Mouse (Mus musculus) stomach, embryonic 16.5 days (tissue): Measurements from ENCODE around the gene Shisa7. TPM values are rescaled to one million over a fixed set of nuclear protein-coding genes. Genes with fewer than 3 reads are reported as not detected.
"Not testable (repeated sequence)": the region's sequence is repeated elsewhere in the genome, so short reads cannot be mapped to it uniquely, and the experiment has no call there.

Source experiments
- ATAC-seq: fragments of 200-750 bp; cut with Nextera tagmentation; 2 replicates; pipeline ENCODE4 v1.8.0; 2017; ENCODE audit warnings: moderate number of reproducible peaks, moderate TSS enrichment; ENCODE audit not compliant: insufficient read depth, low FRiP score
- H3K27ac ChIP-seq: fragments of 300-500 bp; sonication (generic); 2 replicates; pipeline ENCODE4 v1.5.1; 2014; ENCODE audit warnings: low read length
- H3K27me3 ChIP-seq: fragments of 300-500 bp; sonication (generic); 2 replicates; pipeline ENCODE4 v1.6.1; 2014; ENCODE audit warnings: low read length, control low read depth, mixed read lengths; ENCODE audit not compliant: control insufficient read depth, insufficient read depth
- H3K36me3 ChIP-seq: fragments of 300-500 bp; sonication (generic); 2 replicates; pipeline ENCODE4 v1.6.1; 2014; ENCODE audit warnings: low read length; ENCODE audit not compliant: control insufficient read depth, insufficient read depth
- H3K4me1 ChIP-seq: fragments of 300-500 bp; sonication (generic); 2 replicates; pipeline ENCODE4 v1.6.1; 2014; ENCODE audit warnings: low read length, control low read depth, mixed read lengths; ENCODE audit not compliant: control insufficient read depth, insufficient read depth
- H3K4me2 ChIP-seq: fragments of 300-500 bp; sonication (generic); 2 replicates; pipeline ENCODE4 v1.6.1; 2014; ENCODE audit warnings: low read depth, low read length, mixed read lengths
- H3K4me3 ChIP-seq: fragments of 300-500 bp; sonication (generic); replicated peaks from 2 replicates; pipeline ENCODE4 v1.5.1; 2014; ENCODE audit warnings: mild to moderate bottlenecking, low read length
- H3K9ac ChIP-seq: fragments of 300-500 bp; sonication (generic); 2 replicates; pipeline ENCODE4 v1.6.1; 2014; ENCODE audit warnings: low read length
- H3K9me3 ChIP-seq: fragments of 300-500 bp; sonication (generic); replicated peaks from 2 replicates; pipeline ENCODE4 v1.6.1; 2016; ENCODE audit warnings: low read length, control low read depth; ENCODE audit not compliant: control insufficient read depth
- WGBS: fragments of 180-500 bp; shearing (Covaris S2); extraction: QIAGEN DNeasy Blood & Tissue Kit; methylation state at CpG from one replicate; pipeline ENCODE4 v1.1.7; 2014; 5-methylcytosine and 5-hydroxymethylcytosine counted together
- polyA plus RNA-seq: library from polyadenylated mRNA; unstranded; fragments of >200 nt; fragmentation: Nextera tagmentation; extraction: Ambion mirVana; gene quantifications from 2 replicates; pipeline ENCODE4 v1.2.1, GENCODE M21; 2015

Shisa7 gene
- polyA plus RNA-seq, 1 experiment from 2014 or later, result 0.49 TPM

DNA sequence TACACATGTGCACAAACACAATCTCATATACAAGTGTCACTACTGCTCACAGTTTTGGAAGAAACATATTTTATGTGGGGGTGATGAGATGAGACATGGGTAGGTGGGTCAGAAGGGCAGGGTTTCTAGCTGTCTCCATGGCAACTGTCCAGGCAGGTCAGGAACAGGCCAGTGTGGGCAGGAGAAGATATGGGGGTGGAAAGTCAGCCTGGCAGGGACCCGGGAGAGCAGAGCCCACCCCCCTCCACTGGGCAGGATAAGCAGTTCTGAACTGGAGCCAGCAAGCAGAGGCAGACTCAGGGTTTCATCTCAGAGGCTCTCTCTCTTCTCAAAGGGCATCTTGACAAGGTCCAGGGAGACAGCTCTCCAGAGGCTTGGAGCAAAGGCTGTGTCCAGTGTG lies 6.9 kb downstream of the Shisa7 start:
- H3K9me3 ChIP-seq, result no peaks in the 10 kb centered on the region
- WGBS, result 10% methylated on average over 1 of the region's 1 CpGs
- no peak for ATAC-seq
- H3K4me3 ChIP-seq, result no peak overlapping the region
- H3K27ac ChIP-seq, result no peak overlapping the region
- H3K9ac ChIP-seq, result no peak overlapping the region
- H3K4me1 ChIP-seq, result peaks cover 9% of the 10 kb centered on the region
- no peak overlapping the region for H3K4me2 ChIP-seq
- H3K36me3 ChIP-seq, result no peaks in the 10 kb centered on the region
- H3K27me3 ChIP-seq, result peaks cover 41% of the 10 kb centered on the region

DNA sequence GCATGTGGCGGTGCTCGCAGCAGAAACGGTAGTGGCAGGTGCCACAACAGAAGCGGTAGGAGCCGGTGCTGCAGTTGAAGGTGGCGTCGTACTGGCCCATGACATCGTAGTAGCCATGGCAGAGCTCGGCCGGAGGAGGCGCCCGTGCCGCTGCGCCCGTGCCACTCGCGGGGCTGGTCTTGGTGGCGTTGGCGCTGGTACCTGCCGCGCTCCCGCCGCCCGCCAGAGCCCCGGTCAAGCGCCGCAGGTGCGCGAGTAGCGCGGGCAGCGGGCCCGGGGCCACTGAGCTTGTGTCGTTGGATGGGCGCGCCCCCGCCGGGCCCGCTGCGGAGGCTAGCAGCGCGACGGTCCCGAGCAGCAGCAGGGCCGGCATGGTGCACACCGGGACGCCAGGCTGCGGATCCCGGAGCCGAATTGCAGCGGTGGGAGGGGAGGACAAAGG lies 8.1 kb downstream of the Shisa7 start:
- Histone ChIP-seq H3K9ac (peak overlapping the region; percentile 66), H3K4me2 (peak overlapping the region; percentile 86), H3K27me3 (peaks cover 33% of the 10 kb centered on the region), H3K4me1 (peaks cover 8% of the 10 kb centered on the region), H3K27ac (no peak overlapping the region), H3K36me3 (no peaks in the 10 kb centered on the region), H3K4me3 (peak overlapping the region; percentile 45), H3K9me3 (no peaks in the 10 kb centered on the region)
- peak; percentile 88; the same call in 1 of the 2 replicates for ATAC-seq
- under 1% methylated on average over 50 of the region's 51 CpGs for WGBS

DNA sequence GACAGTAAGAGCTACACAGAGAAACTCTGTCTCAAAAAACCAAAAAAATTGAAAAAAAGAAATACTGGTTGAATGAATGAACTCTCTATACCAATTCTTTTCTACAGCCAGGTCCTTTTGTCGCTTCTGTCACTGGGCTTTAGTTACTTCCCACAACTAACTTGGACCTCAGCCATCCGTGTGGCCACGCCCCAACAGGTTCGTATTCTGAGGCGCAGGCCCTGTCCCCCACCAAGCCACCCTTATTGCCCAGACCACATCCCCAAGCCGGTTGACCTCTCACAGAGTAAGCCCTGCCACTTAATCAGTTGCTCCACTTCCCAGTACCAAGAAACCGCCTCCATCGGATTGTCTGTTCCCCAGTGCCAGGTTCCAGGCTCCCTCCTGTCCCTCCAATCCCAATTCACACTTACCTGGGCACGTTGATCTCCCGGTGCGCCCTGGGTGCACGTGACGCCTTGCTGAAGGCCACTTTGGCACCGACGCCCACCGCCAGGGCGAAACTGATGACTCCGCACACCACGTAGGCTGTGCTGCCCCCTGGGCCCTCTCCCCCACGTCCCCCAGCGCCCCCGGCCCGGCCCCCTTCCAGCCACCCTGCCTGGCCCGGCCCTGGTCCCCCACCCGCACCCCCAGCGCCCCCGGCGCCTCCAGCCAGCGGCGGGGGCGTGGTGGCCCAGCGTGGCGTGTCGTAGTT lies 8.7 kb downstream of the Shisa7 start:
- Histone ChIP-seq H3K27ac (no peak overlapping the region), H3K27me3 (peaks cover 33% of the 10 kb centered on the region), H3K4me3 (peak overlapping the region; percentile 45), H3K36me3 (no peaks in the 10 kb centered on the region), H3K9ac (peak overlapping the region; percentile 66), H3K4me1 (peaks cover 8% of the 10 kb centered on the region), H3K4me2 (peak overlapping the region; percentile 86), H3K9me3 (no peaks in the 10 kb centered on the region)
- WGBS, result 7% methylated on average over 34 of the region's 34 CpGs
- ATAC-seq, result peak; percentile 30; the same call in 1 of the 2 replicates

DNA sequence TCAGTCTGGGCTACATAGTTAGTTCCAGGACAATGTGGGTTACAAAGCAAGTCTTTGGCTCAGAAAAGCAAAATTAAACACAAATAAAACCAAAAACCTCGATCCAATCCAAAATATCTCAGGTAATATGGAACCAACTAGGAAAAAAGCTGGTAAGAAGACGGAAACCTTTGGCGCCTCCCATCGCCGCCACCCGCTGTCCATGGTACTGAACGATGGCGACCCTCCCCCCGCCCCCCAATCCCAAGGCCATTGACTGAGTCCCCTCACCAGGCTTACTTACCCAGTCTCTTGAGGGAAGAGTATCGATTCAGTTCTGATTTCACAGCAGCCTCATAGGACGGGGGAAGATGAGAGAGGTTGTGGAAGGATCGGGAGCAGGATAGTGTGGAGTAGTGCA lies 14.0 kb downstream of the Shisa7 start:
- no peak overlapping the region for H3K4me2 ChIP-seq
- H3K27me3 ChIP-seq, result peaks cover 13% of the 10 kb centered on the region
- H3K36me3 ChIP-seq, result no peaks in the 10 kb centered on the region
- no peak overlapping the region for H3K4me3 ChIP-seq
- H3K9ac ChIP-seq, result no peak overlapping the region
- H3K4me1 ChIP-seq, result no peaks in the 10 kb centered on the region
- WGBS, result 6% methylated on average over 12 of the region's 12 CpGs
- no peak overlapping the region for H3K27ac ChIP-seq
- no peaks in the 10 kb centered on the region for H3K9me3 ChIP-seq
- ATAC-seq, result no peak

DNA sequence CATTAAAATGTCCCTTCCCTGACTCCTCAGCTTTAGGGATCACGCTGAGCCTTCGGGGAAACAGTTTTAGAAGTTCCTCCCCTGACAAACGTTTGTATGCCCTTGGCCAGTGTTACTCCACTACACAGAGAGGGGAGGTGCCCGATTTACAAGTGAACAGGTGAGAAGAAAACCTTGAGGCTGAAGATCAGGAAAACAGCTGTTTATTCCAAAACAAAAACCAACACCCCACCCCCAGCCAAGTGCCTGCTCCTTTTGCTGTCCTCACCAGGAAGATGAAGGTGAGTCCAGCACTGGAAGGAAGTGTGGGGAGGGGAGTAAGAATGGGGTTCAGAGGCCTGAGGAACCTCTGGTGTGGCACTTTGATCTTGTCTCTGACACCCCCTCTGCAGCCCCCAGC lies 19.1 kb downstream of the Shisa7 start:
- peaks cover 3% of the 10 kb centered on the region; the same call in 1 of the 2 replicates for H3K27me3 ChIP-seq
- H3K36me3 ChIP-seq, result no peaks in the 10 kb centered on the region
- H3K4me1 ChIP-seq, result no peaks in the 10 kb centered on the region
- H3K4me2 ChIP-seq, result no peak overlapping the region
- WGBS, result 53% methylated on average over 4 of the region's 4 CpGs
- H3K9me3 ChIP-seq, result no peaks in the 10 kb centered on the region
- H3K4me3 ChIP-seq, result no peak overlapping the region
- no peak overlapping the region for H3K27ac ChIP-seq
- H3K9ac ChIP-seq, result no peak overlapping the region
- no peak for ATAC-seq

DNA sequence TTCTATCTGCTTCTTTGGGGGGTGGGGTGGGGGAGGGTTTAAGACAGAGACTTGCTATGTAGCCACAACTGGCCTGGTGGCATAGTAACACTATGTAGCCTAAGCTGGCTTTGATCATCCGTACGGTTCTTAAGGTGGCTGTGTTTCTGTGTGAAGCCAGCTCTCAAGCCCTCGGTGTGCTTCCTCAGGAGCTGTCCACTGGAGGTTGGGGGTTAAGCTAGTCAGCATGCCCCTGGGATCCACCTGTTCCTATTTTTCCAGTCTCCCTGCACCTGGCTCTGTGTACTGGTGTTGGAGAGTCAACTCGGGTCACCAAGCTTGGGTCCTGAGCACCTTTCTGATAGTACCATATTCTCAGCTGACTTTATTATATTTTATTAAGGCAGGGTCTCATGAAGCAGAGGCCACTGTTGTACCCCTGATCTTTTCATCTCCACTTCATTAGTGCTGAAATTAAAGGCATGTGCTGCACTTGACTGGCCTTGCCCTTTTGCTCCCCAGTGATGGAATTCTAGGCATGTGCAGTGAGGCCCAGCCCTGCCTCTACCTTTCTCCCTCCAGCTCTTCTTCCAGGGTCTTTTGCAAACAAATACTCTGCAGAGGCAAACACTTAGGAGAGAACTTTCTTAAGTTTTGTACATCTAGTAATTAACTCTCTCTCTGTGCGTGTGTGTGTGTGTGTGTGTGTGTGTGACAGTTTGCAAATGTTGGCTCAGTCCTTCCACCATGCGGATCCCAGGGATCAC lies 22.2 kb downstream of the Shisa7 start:
- no peaks in the 10 kb centered on the region for H3K27me3 ChIP-seq
- no peaks in the 10 kb centered on the region for H3K9me3 ChIP-seq
- no peak overlapping the region for H3K9ac ChIP-seq
- H3K4me2 ChIP-seq, result no peak overlapping the region
- H3K4me3 ChIP-seq, result no peak overlapping the region
- no peaks in the 10 kb centered on the region for H3K36me3 ChIP-seq
- H3K4me1 ChIP-seq, result 0 out of 2 replicates have a peak, but pooled peaks cover 3% of the 10 kb centered on the region
- ATAC-seq, result no peak
- H3K27ac ChIP-seq, result no peak overlapping the region
- 46% methylated on average over 6 of the region's 6 CpGs for WGBS

DNA sequence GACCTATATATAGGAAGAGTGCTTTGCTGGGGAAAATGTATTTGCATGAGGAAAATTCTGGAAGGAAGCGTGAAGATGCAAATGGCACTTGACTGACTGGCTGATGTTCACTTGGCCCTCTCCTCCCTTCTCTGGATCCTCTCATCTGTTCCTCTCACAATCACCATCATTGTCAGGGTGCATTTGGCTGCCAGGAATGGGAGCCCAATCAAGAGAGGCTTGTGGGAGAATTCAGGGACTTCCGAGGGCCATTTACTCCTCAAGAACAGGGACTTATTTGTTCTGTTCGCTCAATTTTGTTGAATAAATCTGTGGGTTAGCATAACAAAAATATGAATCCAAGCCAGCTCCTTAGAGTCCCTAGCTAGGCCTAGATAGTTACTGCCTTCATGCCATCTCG lies 22.8 kb downstream of the Shisa7 start:
- H3K4me3 ChIP-seq, result no peak overlapping the region
- WGBS, result 74% methylated on average over 4 of the region's 4 CpGs
- H3K27ac ChIP-seq, result no peak overlapping the region
- no peaks in the 10 kb centered on the region for H3K36me3 ChIP-seq
- H3K9ac ChIP-seq, result no peak overlapping the region
- H3K4me2 ChIP-seq, result no peak overlapping the region
- no peaks in the 10 kb centered on the region for H3K27me3 ChIP-seq
- no peak for ATAC-seq
- 0 out of 2 replicates have a peak, but pooled peaks cover 3% of the 10 kb centered on the region for H3K4me1 ChIP-seq
- H3K9me3 ChIP-seq, result no peaks in the 10 kb centered on the region

DNA sequence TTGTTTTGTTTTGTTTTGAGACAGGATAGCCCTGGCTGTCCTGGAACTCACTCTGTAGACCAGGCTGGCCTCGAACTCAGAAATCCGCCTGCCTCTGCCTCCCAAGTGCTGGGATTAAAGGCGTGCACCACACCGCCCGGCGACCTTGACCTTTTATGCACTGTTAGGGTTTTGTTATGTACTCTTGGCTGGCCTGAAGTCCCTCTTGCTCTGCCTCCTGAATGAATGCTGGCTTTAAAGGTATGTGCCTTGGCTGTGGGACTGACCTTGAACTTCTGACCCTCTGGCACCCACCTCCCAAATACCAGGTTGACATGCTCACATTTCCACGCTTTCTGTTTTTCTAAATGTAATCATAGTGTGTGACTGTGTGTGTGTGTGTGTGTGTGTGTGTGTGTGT lies 23.6 kb downstream of the Shisa7 start:
- H3K4me2 ChIP-seq, ATAC-seq, H3K9ac ChIP-seq, H3K27me3 ChIP-seq, H3K4me1 ChIP-seq, H3K9me3 ChIP-seq, H3K4me3 ChIP-seq, H3K27ac ChIP-seq, H3K36me3 ChIP-seq: not testable (repeated sequence)
- WGBS, result 87% methylated on average over 7 of the region's 7 CpGs

DNA sequence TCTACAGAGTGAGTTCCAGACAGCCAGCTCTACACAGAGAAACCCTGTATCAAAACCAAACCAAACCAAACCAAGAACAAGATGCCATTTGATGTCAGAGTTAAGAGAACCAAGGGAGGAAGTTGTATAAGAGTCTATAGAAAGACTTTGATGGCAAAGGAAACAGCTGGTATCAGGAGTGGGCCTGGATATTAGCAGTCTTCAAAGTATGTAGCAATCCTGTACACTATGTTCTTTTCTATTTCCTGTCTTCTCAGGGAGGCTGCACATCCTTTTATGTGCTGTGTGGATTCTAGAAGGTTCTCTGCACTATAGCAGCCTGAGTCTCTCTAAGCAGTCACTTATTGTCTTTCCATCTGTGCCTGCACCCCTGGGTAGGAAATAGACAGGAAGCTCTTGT lies 27.9 kb downstream of the Shisa7 start:
- Histone ChIP-seq H3K36me3 (no peaks in the 10 kb centered on the region), H3K27ac (no peak overlapping the region)
- ATAC-seq, result no peak

More for the DNA sequence above, 27.9 kb downstream of the Shisa7 start:
- Histone ChIP-seq H3K9me3 (no peaks in the 10 kb centered on the region), H3K4me2 (no peak overlapping the region), H3K9ac (no peak overlapping the region), H3K4me3 (no peak overlapping the region), H3K27me3 (no peaks in the 10 kb centered on the region), H3K4me1 (0 out of 2 replicates have a peak, but pooled peaks cover 3% of the 10 kb centered on the region)
